Mouse (Mus musculus): ENCODE results near the gene Prpf3. TPM values are rescaled to one million over a fixed set of nuclear protein-coding genes. Genes with fewer than 3 reads are reported as not detected.
"Not testable (repeated sequence)": the region's sequence is repeated elsewhere in the genome, so short reads cannot be mapped to it uniquely, and the experiment has no call there.

The Prpf3 gene
- polyA plus RNA-seq, 1 experiment from 2014 or later, result 47.2 TPM

GRCm38 (mm10) chr3:95816681-95817080 is 39.0 kb downstream of the Prpf3 start:
- WGBS, result 93% methylated on average over 3 of the region's 3 CpGs
- Histone ChIP-seq H3K4me3 (replicated peaks; ENCODE audit: low read length) (no peak overlapping the region; the same call in 1 of the 2 replicates), H3K9ac (replicated peaks; ENCODE audit: low read depth, low read length) (no peak overlapping the region)

GRCm38 (mm10) chr3:95808384-95808783 is 47.3 kb downstream of the Prpf3 start:
- no peaks in the 10 kb centered on the region for H3K27me3 ChIP-seq (replicated peaks; ENCODE audit: control insufficient read depth, insufficient read depth, low read length)
- no peaks in the 10 kb centered on the region for H3K4me1 ChIP-seq (replicated peaks; ENCODE audit: control insufficient read depth, insufficient read depth, low read length)
- no peaks in the 10 kb centered on the region for H3K9me3 ChIP-seq (ENCODE audit: control insufficient read depth, low read length)
- no peak overlapping the region for H3K4me3 ChIP-seq (replicated peaks; ENCODE audit: low read length)
- no peak overlapping the region for H3K9ac ChIP-seq (replicated peaks; ENCODE audit: low read depth, low read length)
- 80% methylated on average over 2 of the region's 2 CpGs for WGBS
- H3K36me3 ChIP-seq (ENCODE audit: control insufficient read depth, insufficient read depth), result peaks cover 4% of the 10 kb centered on the region; the same call in 1 of the 2 replicates
- no peak overlapping the region for H3K4me2 ChIP-seq (ENCODE audit: low read length)
- no peak for ATAC-seq
- H3K27ac ChIP-seq (ENCODE audit: low read length), result no peak overlapping the region

More at GRCm38 (mm10) chr3:95816681-95817080, 39.0 kb downstream of the Prpf3 start:
- Histone ChIP-seq H3K9me3 (ENCODE audit: control insufficient read depth, low read length) (no peaks in the 10 kb centered on the region), H3K27ac (ENCODE audit: low read length) (no peak overlapping the region), H3K4me2 (ENCODE audit: low read length) (peak overlapping the region; percentile 22), H3K36me3 (ENCODE audit: control insufficient read depth, insufficient read depth) (no peaks in the 10 kb centered on the region), H3K4me1 (replicated peaks; ENCODE audit: control insufficient read depth, insufficient read depth, low read length) (peaks cover 23% of the 10 kb centered on the region), H3K27me3 (replicated peaks; ENCODE audit: control insufficient read depth, insufficient read depth, low read length) (no peaks in the 10 kb centered on the region)
- no peak for ATAC-seq

- 92% methylated on average over 3 of the region's 6 CpGs for WGBS
- not testable (repeated sequence) for H3K9me3 ChIP-seq (ENCODE audit: control insufficient read depth, low read length); H3K36me3 ChIP-seq (ENCODE audit: control insufficient read depth, insufficient read depth); H3K4me2 ChIP-seq (ENCODE audit: low read length); ATAC-seq; H3K27ac ChIP-seq (ENCODE audit: low read length); H3K9ac ChIP-seq (replicated peaks; ENCODE audit: low read depth, low read length); H3K27me3 ChIP-seq (replicated peaks; ENCODE audit: control insufficient read depth, insufficient read depth, low read length); H3K4me3 ChIP-seq (replicated peaks; ENCODE audit: low read length); H3K4me1 ChIP-seq (replicated peaks; ENCODE audit: control insufficient read depth, insufficient read depth, low read length)
These were observed 48.1 kb downstream of the Prpf3 start for GRCm38 (mm10) chr3:95807630-95808029.

GRCm38 (mm10) chr3:95806677-95807076 is 49.0 kb downstream of the Prpf3 start:
- no peaks in the 10 kb centered on the region for H3K4me1 ChIP-seq (replicated peaks; ENCODE audit: control insufficient read depth, insufficient read depth, low read length)
- H3K9ac ChIP-seq (replicated peaks; ENCODE audit: low read depth, low read length), result no peak overlapping the region
- H3K27ac ChIP-seq (ENCODE audit: low read length), result no peak overlapping the region
- WGBS, result 94% methylated on average over 1 of the region's 1 CpGs
- H3K9me3 ChIP-seq (ENCODE audit: control insufficient read depth, low read length), result no peaks in the 10 kb centered on the region
- no peaks in the 10 kb centered on the region for H3K27me3 ChIP-seq (replicated peaks; ENCODE audit: control insufficient read depth, insufficient read depth, low read length)
- peaks cover 4% of the 10 kb centered on the region; the same call in 1 of the 2 replicates for H3K36me3 ChIP-seq (ENCODE audit: control insufficient read depth, insufficient read depth)
- H3K4me2 ChIP-seq (ENCODE audit: low read length), result no peak overlapping the region
- no peak for ATAC-seq
- H3K4me3 ChIP-seq (replicated peaks; ENCODE audit: low read length), result no peak overlapping the region

- H3K4me3 ChIP-seq (replicated peaks; ENCODE audit: low read length), result no peak overlapping the region
- no peak for ATAC-seq
- H3K27ac ChIP-seq (ENCODE audit: low read length), result no peak overlapping the region
- no peak overlapping the region for H3K9ac ChIP-seq (replicated peaks; ENCODE audit: low read depth, low read length)
- 96% methylated on average over 4 of the region's 4 CpGs for WGBS
- H3K4me1 ChIP-seq (replicated peaks; ENCODE audit: control insufficient read depth, insufficient read depth, low read length), result no peaks in the 10 kb centered on the region
- no peaks in the 10 kb centered on the region for H3K27me3 ChIP-seq (replicated peaks; ENCODE audit: control insufficient read depth, insufficient read depth, low read length)
- H3K9me3 ChIP-seq (ENCODE audit: control insufficient read depth, low read length), result no peaks in the 10 kb centered on the region
- peaks cover 4% of the 10 kb centered on the region; the same call in 1 of the 2 replicates for H3K36me3 ChIP-seq (ENCODE audit: control insufficient read depth, insufficient read depth)
- H3K4me2 ChIP-seq (ENCODE audit: low read length), result no peak overlapping the region
These were observed 51.8 kb downstream of the Prpf3 start for GRCm38 (mm10) chr3:95803851-95804250.

GRCm38 (mm10) chr3:95798756-95799155 is 56.9 kb downstream of the Prpf3 start:
- no peak for ATAC-seq
- 92% methylated on average over 4 of the region's 4 CpGs for WGBS

GRCm38 (mm10) chr3:95794299-95794698 is 61.4 kb downstream of the Prpf3 start:
- WGBS, result 90% methylated on average over 1 of the region's 1 CpGs
- ATAC-seq, result no peak
- Histone ChIP-seq H3K36me3 (ENCODE audit: control insufficient read depth, insufficient read depth) (no peaks in the 10 kb centered on the region), H3K9ac (replicated peaks; ENCODE audit: low read depth, low read length) (no peak overlapping the region), H3K4me3 (replicated peaks; ENCODE audit: low read length) (no peak overlapping the region), H3K27me3 (replicated peaks; ENCODE audit: control insufficient read depth, insufficient read depth, low read length) (no peaks in the 10 kb centered on the region), H3K27ac (ENCODE audit: low read length) (no peak overlapping the region), H3K9me3 (ENCODE audit: control insufficient read depth, low read length) (no peaks in the 10 kb centered on the region), H3K4me1 (replicated peaks; ENCODE audit: control insufficient read depth, insufficient read depth, low read length) (no peaks in the 10 kb centered on the region), H3K4me2 (ENCODE audit: low read length) (no peak overlapping the region)

More at GRCm38 (mm10) chr3:95798756-95799155, 56.9 kb downstream of the Prpf3 start:
- Histone ChIP-seq H3K9ac (replicated peaks; ENCODE audit: low read depth, low read length) (no peak overlapping the region), H3K4me2 (ENCODE audit: low read length) (no peak overlapping the region), H3K36me3 (ENCODE audit: control insufficient read depth, insufficient read depth) (no peaks in the 10 kb centered on the region), H3K4me1 (replicated peaks; ENCODE audit: control insufficient read depth, insufficient read depth, low read length) (no peaks in the 10 kb centered on the region), H3K27me3 (replicated peaks; ENCODE audit: control insufficient read depth, insufficient read depth, low read length) (no peaks in the 10 kb centered on the region), H3K27ac (ENCODE audit: low read length) (no peak overlapping the region), H3K9me3 (ENCODE audit: control insufficient read depth, low read length) (no peaks in the 10 kb centered on the region), H3K4me3 (replicated peaks; ENCODE audit: low read length) (no peak overlapping the region)

GRCm38 (mm10) chr3:95793662-95794061 is 62.0 kb downstream of the Prpf3 start:
- ATAC-seq, result no peak
- Histone ChIP-seq H3K4me1 (replicated peaks; ENCODE audit: control insufficient read depth, insufficient read depth, low read length) (no peaks in the 10 kb centered on the region), H3K27ac (ENCODE audit: low read length) (no peak overlapping the region), H3K9ac (replicated peaks; ENCODE audit: low read depth, low read length) (no peak overlapping the region), H3K4me3 (replicated peaks; ENCODE audit: low read length) (no peak overlapping the region), H3K27me3 (replicated peaks; ENCODE audit: control insufficient read depth, insufficient read depth, low read length) (no peaks in the 10 kb centered on the region), H3K36me3 (ENCODE audit: control insufficient read depth, insufficient read depth) (no peaks in the 10 kb centered on the region), H3K4me2 (ENCODE audit: low read length) (no peak overlapping the region), H3K9me3 (ENCODE audit: control insufficient read depth, low read length) (no peaks in the 10 kb centered on the region)
- WGBS, result 84% methylated on average over 2 of the region's 2 CpGs

- Histone ChIP-seq H3K4me2 (ENCODE audit: low read length) (no peak overlapping the region), H3K9me3 (ENCODE audit: control insufficient read depth, low read length) (no peaks in the 10 kb centered on the region), H3K27me3 (replicated peaks; ENCODE audit: control insufficient read depth, insufficient read depth, low read length) (no peaks in the 10 kb centered on the region), H3K4me1 (replicated peaks; ENCODE audit: control insufficient read depth, insufficient read depth, low read length) (no peaks in the 10 kb centered on the region), H3K4me3 (replicated peaks; ENCODE audit: low read length) (no peak overlapping the region), H3K27ac (ENCODE audit: low read length) (no peak overlapping the region), H3K9ac (replicated peaks; ENCODE audit: low read depth, low read length) (no peak overlapping the region), H3K36me3 (ENCODE audit: control insufficient read depth, insufficient read depth) (peaks cover 34% of the 10 kb centered on the region)
- WGBS, result 90% methylated on average over 4 of the region's 4 CpGs
- ATAC-seq, result no peak
These were observed 70.2 kb downstream of the Prpf3 start for GRCm38 (mm10) chr3:95785501-95785900.
